Mouse (Mus musculus): Measurements from ENCODE around the gene 4930412O13Rik. TPM values are rescaled to one million over a fixed set of nuclear protein-coding genes. Genes with fewer than 3 reads are reported as not detected.

The 4930412O13Rik gene
- polyA plus RNA-seq, 1 experiment from 2014 or later, result 0.43 TPM

DNA sequence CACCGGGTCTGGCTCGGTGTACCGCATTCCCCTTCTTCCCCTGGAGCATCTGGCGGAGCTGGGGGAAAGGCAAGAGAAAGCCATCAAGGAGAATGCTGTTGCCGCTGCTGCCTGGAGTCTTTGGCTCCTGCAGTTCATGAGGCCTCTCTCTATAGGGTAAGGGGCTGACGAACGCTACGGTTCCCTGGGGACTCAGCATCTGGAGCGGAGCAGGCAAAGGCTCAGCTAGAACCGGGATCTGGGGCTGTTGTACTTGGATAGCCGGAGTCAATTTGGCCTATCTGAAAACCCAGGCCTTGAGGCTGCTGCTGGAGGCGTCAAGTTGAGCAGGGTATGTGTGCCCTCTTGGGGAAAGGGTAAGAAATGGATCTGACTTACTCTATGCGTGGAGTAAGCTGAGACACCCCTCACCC lies 565 bp downstream of the 4930412O13Rik start:
- no peak for ATAC-seq (ENCODE audit: extremely low read depth, insufficient number of reproducible peaks, low FRiP score, low TSS enrichment)
- peak overlapping the region; percentile 97 for H3K4me2 ChIP-seq
- WGBS, result 1% methylated on average over 12 of the region's 13 CpGs
- peak overlapping the region; percentile 74 for H3K9ac ChIP-seq
- peaks cover 88% of the 10 kb centered on the region for H3K27me3 ChIP-seq (replicated peaks)
- H3K27ac ChIP-seq (replicated peaks), result peak overlapping the region; percentile 50
- H3K4me3 ChIP-seq, result peak overlapping the region; percentile 64
- no peaks in the 10 kb centered on the region for H3K36me3 ChIP-seq
- H3K4me1 ChIP-seq, result peaks cover 55% of the 10 kb centered on the region
- no peaks in the 10 kb centered on the region for H3K9me3 ChIP-seq

DNA sequence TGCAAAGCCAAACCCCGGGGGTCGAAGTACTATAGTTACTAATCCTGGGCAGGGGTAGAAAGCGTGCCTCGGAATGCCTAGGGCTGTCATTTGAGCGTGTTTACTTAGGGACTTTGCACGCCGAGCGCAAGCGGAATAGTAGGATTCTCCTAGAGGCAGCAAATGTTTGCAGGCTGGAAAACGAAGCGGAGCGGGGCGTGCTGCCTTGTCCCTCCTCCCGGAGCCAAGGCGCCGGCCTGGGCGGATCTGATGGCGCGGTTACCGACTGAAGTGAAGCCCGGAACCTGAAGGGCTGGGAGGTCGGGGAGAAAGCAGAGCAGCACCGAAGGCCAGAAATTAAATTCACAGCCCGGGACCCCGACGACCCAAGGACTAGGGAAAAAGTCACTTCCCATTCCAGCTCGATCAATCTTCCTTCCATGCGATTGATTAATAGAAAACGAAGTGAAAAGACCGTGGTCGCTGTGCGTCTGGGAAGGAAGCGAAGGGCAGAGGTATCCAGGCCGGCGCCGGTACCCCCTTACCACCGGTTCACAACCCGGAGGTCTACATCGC lies 1.4 kb downstream of the 4930412O13Rik start:
- peak overlapping the region; percentile 64 for H3K4me3 ChIP-seq
- H3K9me3 ChIP-seq, result no peaks in the 10 kb centered on the region
- H3K27ac ChIP-seq (replicated peaks), result no peak overlapping the region
- ATAC-seq (ENCODE audit: extremely low read depth, insufficient number of reproducible peaks, low FRiP score, low TSS enrichment), result no peak
- under 1% methylated on average over 39 of the region's 39 CpGs for WGBS
- H3K36me3 ChIP-seq, result no peaks in the 10 kb centered on the region
- peaks cover 88% of the 10 kb centered on the region for H3K27me3 ChIP-seq (replicated peaks)
- H3K9ac ChIP-seq, result peak overlapping the region; percentile 57
- peaks cover 51% of the 10 kb centered on the region for H3K4me1 ChIP-seq
- H3K4me2 ChIP-seq, result peak overlapping the region; percentile 97

- Histone ChIP-seq H3K9ac (peak overlapping the region; percentile 57), H3K4me1 (peaks cover 45% of the 10 kb centered on the region), H3K36me3 (no peaks in the 10 kb centered on the region), H3K4me2 (peak overlapping the region; percentile 97), H3K27me3 (replicated peaks) (peaks cover 90% of the 10 kb centered on the region), H3K4me3 (peak overlapping the region; percentile 64), H3K9me3 (no peaks in the 10 kb centered on the region), H3K27ac (replicated peaks) (no peak overlapping the region)
- no peak for ATAC-seq (ENCODE audit: extremely low read depth, insufficient number of reproducible peaks, low FRiP score, low TSS enrichment)
- 2% methylated on average over 43 of the region's 43 CpGs for WGBS
These were observed 2.1 kb downstream of the 4930412O13Rik start for GRCm38 (mm10) chr2:9882926-9883802.

- no peak for ATAC-seq (ENCODE audit: extremely low read depth, insufficient number of reproducible peaks, low FRiP score, low TSS enrichment)
- peak overlapping the region; percentile 57; the same call in 1 of the 2 replicates for H3K9ac ChIP-seq
- H3K4me1 ChIP-seq, result peaks cover 46% of the 10 kb centered on the region
- H3K27ac ChIP-seq (replicated peaks), result no peak overlapping the region
- peak overlapping the region; percentile 97 for H3K4me2 ChIP-seq
- no peaks in the 10 kb centered on the region for H3K9me3 ChIP-seq
- H3K27me3 ChIP-seq (replicated peaks), result peaks cover 93% of the 10 kb centered on the region
- H3K4me3 ChIP-seq, result peak overlapping the region; percentile 64
- no peaks in the 10 kb centered on the region for H3K36me3 ChIP-seq
- 1% methylated on average over 27 of the region's 27 CpGs for WGBS
These were observed 2.9 kb downstream of the 4930412O13Rik start for GRCm38 (mm10) chr2:9883803-9884532.

- ATAC-seq (ENCODE audit: extremely low read depth, insufficient number of reproducible peaks, low FRiP score, low TSS enrichment), result no peak
- WGBS, result 11% methylated on average over 15 of the region's 15 CpGs
- Histone ChIP-seq H3K4me3 (peak overlapping the region; percentile 64), H3K9ac (no peak overlapping the region), H3K4me2 (peak overlapping the region; percentile 97), H3K27ac (replicated peaks) (no peak overlapping the region), H3K9me3 (no peaks in the 10 kb centered on the region), H3K4me1 (peaks cover 53% of the 10 kb centered on the region), H3K36me3 (no peaks in the 10 kb centered on the region), H3K27me3 (replicated peaks) (peaks cover 99% of the 10 kb centered on the region)
These were observed 3.6 kb downstream of the 4930412O13Rik start for GRCm38 (mm10) chr2:9884533-9885216.

DNA sequence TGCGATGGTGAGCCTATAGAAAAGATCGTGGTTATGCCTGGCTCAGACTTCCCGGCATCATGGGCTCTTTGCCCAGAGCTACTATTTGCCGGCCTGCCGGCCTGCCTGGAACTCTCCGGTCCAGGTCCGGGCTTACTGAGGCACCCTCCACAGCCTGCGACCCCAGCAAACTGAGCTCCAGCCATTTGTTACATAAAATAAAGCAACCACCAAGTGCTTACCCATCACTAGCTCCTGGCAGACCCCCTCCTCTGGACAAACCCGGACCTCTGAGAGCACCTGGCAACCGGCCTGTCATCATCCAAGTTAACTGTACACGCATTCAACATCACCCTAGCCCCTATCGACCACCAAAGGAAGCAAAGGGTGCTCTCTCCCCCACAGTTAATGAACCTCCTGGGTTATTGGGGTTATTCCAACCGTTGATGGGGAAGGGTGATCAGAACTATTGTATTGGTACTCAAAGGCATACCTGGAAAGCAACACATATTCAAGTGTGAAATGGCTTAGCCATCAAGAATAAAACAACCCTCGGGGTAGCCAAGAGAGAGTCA lies 4.2 kb downstream of the 4930412O13Rik start:
- 11% methylated on average over 14 of the region's 14 CpGs for WGBS
- H3K27ac ChIP-seq (replicated peaks), result no peak overlapping the region
- H3K9ac ChIP-seq, result no peak overlapping the region
- no peaks in the 10 kb centered on the region for H3K9me3 ChIP-seq
- no peaks in the 10 kb centered on the region for H3K36me3 ChIP-seq
- H3K4me2 ChIP-seq, result no peak overlapping the region
- H3K4me3 ChIP-seq, result no peak overlapping the region
- ATAC-seq (ENCODE audit: extremely low read depth, insufficient number of reproducible peaks, low FRiP score, low TSS enrichment), result no peak
- H3K27me3 ChIP-seq (replicated peaks), result peaks cover 99% of the 10 kb centered on the region
- H3K4me1 ChIP-seq, result peaks cover 53% of the 10 kb centered on the region

GRCm38 (mm10) chr2:9886031-9886430 lies 5.0 kb downstream of the 4930412O13Rik start:
- no peaks in the 10 kb centered on the region for H3K9me3 ChIP-seq

DNA sequence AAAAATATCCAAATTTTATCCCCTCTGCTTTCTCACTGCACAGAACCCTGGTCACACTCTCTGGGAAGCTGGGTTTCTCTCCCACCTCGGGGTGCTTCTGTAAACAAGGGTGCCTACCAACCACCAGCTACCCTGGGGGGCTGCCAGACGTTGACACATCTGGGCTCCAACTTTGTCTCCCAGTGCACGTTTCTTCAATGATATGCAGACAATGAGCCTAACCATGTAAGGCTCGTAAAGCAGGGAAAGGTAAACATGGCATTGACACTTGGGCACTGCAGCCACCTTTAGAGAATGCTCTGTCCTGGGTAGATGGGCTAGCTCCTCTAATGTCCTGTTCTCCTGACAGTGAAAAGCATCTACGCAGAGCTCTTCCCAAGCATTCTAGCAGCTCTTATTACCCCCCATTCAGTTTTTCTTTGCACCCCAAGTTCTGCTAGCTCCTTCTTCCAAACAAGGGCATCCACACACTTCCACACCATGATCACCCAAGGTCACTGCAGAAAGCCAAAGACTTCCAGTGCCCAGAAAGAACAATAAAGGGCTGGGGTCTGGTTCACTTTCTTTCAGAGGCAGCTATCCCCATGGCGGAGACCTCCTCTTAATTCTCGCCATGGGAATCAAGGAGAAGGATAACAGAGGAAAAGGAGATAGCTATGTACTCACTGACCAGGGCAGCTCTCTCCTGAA lies 6.0 kb downstream of the 4930412O13Rik start:
- H3K36me3 ChIP-seq, result no peaks in the 10 kb centered on the region
- no peak overlapping the region for H3K9ac ChIP-seq
- ATAC-seq (ENCODE audit: extremely low read depth, insufficient number of reproducible peaks, low FRiP score, low TSS enrichment), result no peak
- H3K4me1 ChIP-seq, result peaks cover 36% of the 10 kb centered on the region
- no peaks in the 10 kb centered on the region for H3K9me3 ChIP-seq
- no peak overlapping the region for H3K27ac ChIP-seq (replicated peaks)
- no peak overlapping the region for H3K4me3 ChIP-seq
- H3K27me3 ChIP-seq (replicated peaks), result peaks cover 96% of the 10 kb centered on the region
- H3K4me2 ChIP-seq, result no peak overlapping the region
- 7% methylated on average over 7 of the region's 7 CpGs for WGBS

More at GRCm38 (mm10) chr2:9886031-9886430, 5.0 kb downstream of the 4930412O13Rik start:
- Histone ChIP-seq H3K27me3 (replicated peaks) (peaks cover 99% of the 10 kb centered on the region), H3K4me3 (no peak overlapping the region), H3K9ac (no peak overlapping the region), H3K36me3 (no peaks in the 10 kb centered on the region), H3K27ac (replicated peaks) (no peak overlapping the region), H3K4me2 (no peak overlapping the region), H3K4me1 (peaks cover 46% of the 10 kb centered on the region)
- no peak for ATAC-seq (ENCODE audit: extremely low read depth, insufficient number of reproducible peaks, low FRiP score, low TSS enrichment)
- 28% methylated on average over 3 of the region's 3 CpGs for WGBS

DNA sequence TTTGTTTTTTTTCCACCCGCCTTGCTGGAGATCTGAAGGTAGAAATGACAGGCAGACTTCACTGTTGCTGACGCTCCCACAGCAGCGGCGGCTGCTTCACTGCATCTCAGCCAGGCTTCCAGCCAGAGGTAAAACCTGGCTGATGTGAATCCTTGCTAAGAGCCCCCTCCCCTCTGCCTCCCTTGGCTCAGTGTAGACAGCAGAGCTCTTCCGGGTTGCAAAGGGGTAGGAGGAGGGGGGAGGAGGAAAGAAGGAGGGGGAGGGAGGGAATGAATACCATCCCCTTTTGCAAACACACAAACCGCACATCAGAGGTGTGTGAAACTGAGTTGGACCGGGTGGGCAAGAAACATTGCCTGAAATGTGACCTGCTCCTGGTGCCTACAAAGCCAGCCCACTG lies 6.6 kb downstream of the 4930412O13Rik start:
- Histone ChIP-seq H3K36me3 (no peaks in the 10 kb centered on the region), H3K27me3 (replicated peaks) (peaks cover 97% of the 10 kb centered on the region), H3K27ac (replicated peaks) (no peak overlapping the region), H3K9ac (no peak overlapping the region), H3K4me3 (no peak overlapping the region), H3K4me1 (peaks cover 34% of the 10 kb centered on the region), H3K9me3 (no peaks in the 10 kb centered on the region), H3K4me2 (no peak overlapping the region)
- no peak for ATAC-seq (ENCODE audit: extremely low read depth, insufficient number of reproducible peaks, low FRiP score, low TSS enrichment)
- WGBS, result 0% methylated on average over 7 of the region's 7 CpGs

DNA sequence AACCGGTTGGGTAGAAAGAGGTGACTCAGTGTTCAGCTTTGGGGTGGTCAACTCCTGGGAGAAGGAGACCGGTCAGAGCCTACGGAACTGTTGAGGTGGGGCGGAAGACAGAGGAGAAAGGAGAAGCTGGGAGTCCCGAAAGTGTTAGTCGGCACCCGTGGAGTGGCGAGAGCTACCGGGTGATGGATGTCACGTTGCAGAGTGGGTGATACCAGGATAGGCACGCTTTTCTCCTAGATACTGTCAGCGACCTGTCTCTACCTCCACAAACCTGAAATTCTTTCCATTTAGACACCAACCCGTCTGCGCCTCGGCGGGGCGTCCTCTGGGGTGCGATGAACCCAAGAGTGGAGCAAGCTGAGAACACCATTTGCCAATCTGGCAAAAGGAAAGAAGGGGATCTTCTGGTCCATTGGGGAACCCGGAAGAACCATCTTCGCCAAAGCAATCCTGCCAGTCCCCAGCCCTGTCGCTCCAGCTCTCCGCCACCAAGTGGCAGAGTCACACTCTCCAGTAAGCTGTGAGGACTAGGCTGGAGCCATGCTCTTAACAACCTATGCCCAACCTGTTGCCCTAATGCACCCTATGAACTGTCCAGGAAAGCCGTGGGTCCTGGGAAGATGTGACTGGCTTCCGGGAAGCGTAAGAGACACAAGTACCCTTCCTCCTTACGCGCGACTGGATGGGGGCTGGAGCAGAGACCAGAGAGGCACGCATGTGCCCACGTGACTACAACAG lies 8.0 kb downstream of the 4930412O13Rik start, which contains the start of gene 9230102O04Rik:
Gene 9230102O04Rik, minus strand, starts transcription at position 628 of the 738 bp plus-strand sequence.
- ATAC-seq (ENCODE audit: extremely low read depth, insufficient number of reproducible peaks, low FRiP score, low TSS enrichment), result no peak
- Histone ChIP-seq H3K36me3 (no peaks in the 10 kb centered on the region), H3K27ac (replicated peaks) (no peak within 1 kb of the TSS), H3K9me3 (no peaks in the 10 kb centered on the region), H3K4me3 (peak within 1 kb of the TSS; percentile 44), H3K9ac (peak within 1 kb of the TSS; percentile 19; the same call in 1 of the 2 replicates), H3K4me2 (peak within 1 kb of the TSS; percentile 69), H3K27me3 (replicated peaks) (peaks cover 97% of the 10 kb centered on the region), H3K4me1 (peaks cover 20% of the 10 kb centered on the region)
- WGBS, result under 1% methylated on average over 30 of the region's 30 CpGs

Data from heart, embryonic 13.5 days (tissue).